Mouse (Mus musculus) myocyte (in vitro differentiated cells): ENCODE data around the gene Hist1h2bp.

Source experiments
- POLR2A ChIP-seq: IDR thresholded peaks from one replicate; pipeline ENCODE4 v1.6.1; 2011; ENCODE audit warnings: low read depth, mild to moderate bottlenecking, control low read depth, moderate library complexity; ENCODE audit not compliant: insufficient read length
- POLR2AphosphoS2 ChIP-seq: IDR thresholded peaks from one replicate; pipeline ENCODE4 v1.6.1; 2011; ENCODE audit warnings: low read depth, control low read depth; ENCODE audit not compliant: insufficient read length
- SRF ChIP-seq: IDR thresholded peaks from one replicate; pipeline ENCODE4 v1.6.1; 2011; ENCODE audit warnings: low read depth; ENCODE audit not compliant: control insufficient read depth, insufficient read length
- TCF3 ChIP-seq: IDR thresholded peaks from one replicate; pipeline ENCODE4 v1.6.1; 2011; ENCODE audit warnings: low read depth, control low read depth; ENCODE audit not compliant: insufficient read length

GRCm38 (mm10) chr13:21789925-21790324 lies 2.7 kb downstream of the Hist1h2bp start:
- TF ChIP-seq POLR2A (no peak), TCF3 (no peak), POLR2AphosphoS2 (no peak), SRF (no peak)
